Comparison of ENCODE assay signal across 21 mouse cellular contexts in genomic region chr1:187125733-187126132, GRCm38 (mm10).
A peak's percentile ranks its signal among the peaks of the same experiment; 100 is the strongest.
DNase-seq lines count a peak whose midpoint lies in the region; ATAC-seq and TF ChIP-seq lines count a peak whose summit lies in the region.
"Had no signal": no experiment of that assay in that cellular context is flagged by ENCODE, and none has a peak within 500 bp of the region (broad histone marks: within the 10 kb centered on the region; RNA-seq: fewer than 3 reads in every experiment).

No protein-coding gene starts in this region.

- TF ChIP-seq POLR2A in testis, adult 2 months (IDR thresholded peaks at IDR 0.05; ENCODE audit: control insufficient read depth, low read depth, low read length), result no peak

- intact Hi-C loops in left cerebral cortex, adult 2 months (cut with DNase I), result no loop called here

- no peak overlapping the region for H3K27ac ChIP-seq in heart, embryonic 11.5 days (ENCODE audit: low read depth, low read length)
- H3K27ac ChIP-seq in heart, embryonic 10.5 days, result no peak overlapping the region
- peak overlapping the region; percentile 53; the same call in 1 of the 2 replicates for H3K27ac ChIP-seq in left cerebral cortex, adult 2 months
- peak overlapping the region; percentile 53; the same call in 1 of the 2 replicates for H3K27ac ChIP-seq in testis, adult 2 months (ENCODE audit: control insufficient read depth, insufficient read depth, low read depth, low read length)
- H3K27ac ChIP-seq in embryonic facial prominence, embryonic 10.5 days (replicated peaks), result no peak overlapping the region
- H3K27ac ChIP-seq: embryonic facial prominence, embryonic 13.5 days; forebrain, embryonic 12.5 days; gastrocnemius, adult 2 months; hindbrain, embryonic 12.5 days had no signal

- no peak for DNase-seq in heart, embryonic 10.5 days (ENCODE audit: low spot score)
- no peak for DNase-seq in left cerebral cortex, adult 2 months (ENCODE audit: extremely low spot score in 1 of 2, low spot score in 2 of 2)
- DNase-seq in left cerebral cortex, adult 9 months (ENCODE audit: low spot score in 2 of 2), result no peak
- no peak for DNase-seq in testis, postnatal 14 days (ENCODE audit: low spot score)
- peak; percentile 28 for DNase-seq in telencephalon, adult 2 months (ENCODE audit: low read depth, low spot score)
- DNase-seq in embryonic facial prominence, embryonic 10.5 days (ENCODE audit: low spot score), result no peak
- DNase-seq: adrenal gland, adult 2 months; adrenal gland, postnatal 25 days; cerebellum, adult 11 months; cerebellum, adult 8-10 months; cerebellum, postnatal 14 days; gastrocnemius, adult 2 months; gastrocnemius, postnatal 25 days; heart, postnatal 4 days had no signal

- TF ChIP-seq CTCF in left cerebral cortex, adult 2 months (IDR thresholded peaks at IDR 0.05), result no peak
- TF ChIP-seq CTCF in testis, adult 2 months (IDR thresholded peaks at IDR 0.05; ENCODE audit: control insufficient read depth, insufficient read depth, insufficient replicate concordance, low read depth, low read length), result no peak

- H3K9ac ChIP-seq in heart, embryonic 11.5 days (ENCODE audit: low read depth, low read length), result no peak overlapping the region
- H3K9ac ChIP-seq: embryonic facial prominence, embryonic 13.5 days; forebrain, embryonic 12.5 days; hindbrain, embryonic 12.5 days had no signal

- no peak overlapping the region for H3K4me3 ChIP-seq in heart, embryonic 11.5 days (ENCODE audit: low read depth, low read length)
- H3K4me3 ChIP-seq in heart, embryonic 10.5 days, result no peak overlapping the region
- H3K4me3 ChIP-seq in left cerebral cortex, adult 2 months, result 0 out of 2 replicates have a peak overlapping the region, but pooled peaks have one; percentile 5
- peak overlapping the region; percentile 87 for H3K4me3 ChIP-seq in testis, adult 2 months (ENCODE audit: control insufficient read depth, low read depth, low read length)
- H3K4me3 ChIP-seq in embryonic facial prominence, embryonic 10.5 days, result no peak overlapping the region
- H3K4me3 ChIP-seq: embryonic facial prominence, embryonic 13.5 days; forebrain, embryonic 12.5 days; gastrocnemius, adult 2 months; hindbrain, embryonic 12.5 days had no signal

- no peaks in the 10 kb centered on the region for H3K36me3 ChIP-seq in heart, embryonic 11.5 days (ENCODE audit: control insufficient read depth, insufficient read depth, low read length)
- H3K36me3 ChIP-seq in heart, embryonic 10.5 days, result no peaks in the 10 kb centered on the region
- no peaks in the 10 kb centered on the region for H3K36me3 ChIP-seq in testis, adult 2 months (ENCODE audit: control insufficient read depth, insufficient read depth, low read length)
- H3K36me3 ChIP-seq in embryonic facial prominence, embryonic 10.5 days (replicated peaks), result no peaks in the 10 kb centered on the region
- H3K36me3 ChIP-seq: embryonic facial prominence, embryonic 13.5 days; forebrain, embryonic 12.5 days; hindbrain, embryonic 12.5 days had no signal

- H3K4me1 ChIP-seq in heart, embryonic 11.5 days (ENCODE audit: control insufficient read depth, insufficient read depth, low read length), result peaks cover 8% of the 10 kb centered on the region
- peaks cover 11% of the 10 kb centered on the region; the same call in 1 of the 2 replicates for H3K4me1 ChIP-seq in heart, embryonic 10.5 days
- no peaks in the 10 kb centered on the region for H3K4me1 ChIP-seq in testis, adult 2 months (ENCODE audit: control insufficient read depth, insufficient read depth, low read length)
- H3K4me1 ChIP-seq in embryonic facial prominence, embryonic 10.5 days, result no peaks in the 10 kb centered on the region
- H3K4me1 ChIP-seq: embryonic facial prominence, embryonic 13.5 days; forebrain, embryonic 12.5 days; hindbrain, embryonic 12.5 days had no signal

- WGBS in heart, embryonic 11.5 days (ENCODE audit: insufficient replicate concordance), result 70% methylated on average over 11 of the region's 11 CpGs
- 59% methylated on average over 11 of the region's 11 CpGs for WGBS in heart, embryonic 10.5 days
- WGBS in embryonic facial prominence, embryonic 10.5 days, result 84% methylated on average over 11 of the region's 11 CpGs

- ATAC-seq in heart, embryonic 11.5 days (replicated peaks; ENCODE audit: insufficient number of reproducible peaks, low FRiP score, low TSS enrichment), result no peak
- ATAC-seq: hindbrain, embryonic 16.5 days; inflammation-experienced regulatory T-cells, adult 6 months had no signal

- no peaks in the 10 kb centered on the region for H3K9me3 ChIP-seq in heart, embryonic 11.5 days (replicated peaks; ENCODE audit: control insufficient read depth, low read length)
- H3K9me3 ChIP-seq in heart, embryonic 10.5 days, result no peaks in the 10 kb centered on the region
- no peaks in the 10 kb centered on the region for H3K9me3 ChIP-seq in embryonic facial prominence, embryonic 10.5 days
- H3K9me3 ChIP-seq: embryonic facial prominence, embryonic 13.5 days; forebrain, embryonic 12.5 days; hindbrain, embryonic 12.5 days had no signal

- H3K4me2 ChIP-seq in heart, embryonic 11.5 days, result peak overlapping the region; percentile 29
- H3K4me2 ChIP-seq: embryonic facial prominence, embryonic 13.5 days; forebrain, embryonic 12.5 days; hindbrain, embryonic 12.5 days had no signal

- H3K27me3 ChIP-seq in heart, embryonic 11.5 days (ENCODE audit: control insufficient read depth, insufficient read depth, low read length), result no peaks in the 10 kb centered on the region
- H3K27me3 ChIP-seq in heart, embryonic 10.5 days (ENCODE audit: insufficient read depth, poor library complexity, severe bottlenecking), result no peaks in the 10 kb centered on the region
- no peaks in the 10 kb centered on the region for H3K27me3 ChIP-seq in testis, adult 2 months (ENCODE audit: control insufficient read depth, insufficient read depth, low read length)
- no peaks in the 10 kb centered on the region for H3K27me3 ChIP-seq in embryonic facial prominence, embryonic 10.5 days (replicated peaks; ENCODE audit: low read depth, poor library complexity, severe bottlenecking)
- H3K27me3 ChIP-seq: embryonic facial prominence, embryonic 13.5 days; forebrain, embryonic 12.5 days; hindbrain, embryonic 12.5 days had no signal

Comparison
In these comparisons a context has a peak if more than half of its experiments do, and no peak if none do; other contexts are left out.
1. H3K27ac ChIP-seq: peak in left cerebral cortex, adult 2 months (single experiment) and testis, adult 2 months (single experiment); none in heart, embryonic 11.5 days (single experiment), heart, embryonic 10.5 days (single experiment) and embryonic facial prominence, embryonic 10.5 days (single experiment).
2. H3K4me3 ChIP-seq: peak in left cerebral cortex, adult 2 months (single experiment) and testis, adult 2 months (single experiment); none in heart, embryonic 11.5 days (single experiment), heart, embryonic 10.5 days (single experiment) and embryonic facial prominence, embryonic 10.5 days (single experiment).